Mouse (Mus musculus) embryonic fibroblast, embryonic 13.5 days (primary cell): Measurements from ENCODE around the gene 2010109A12Rik. TPM values are rescaled to one million over a fixed set of nuclear protein-coding genes. Genes with fewer than 3 reads are reported as not detected.

Experiments
- H3K27ac ChIP-seq: 2 replicates; pipeline ENCODE4 v1.5.1; 2012; ENCODE audit warnings: low read length, control low read depth, inconsistent platforms; ENCODE audit not compliant: insufficient read depth
- H3K4me1 ChIP-seq: 2 replicates; pipeline ENCODE4 v1.6.1; 2011; ENCODE audit warnings: low read length; ENCODE audit not compliant: control insufficient read depth, insufficient read depth
- H3K4me3 ChIP-seq: 2 replicates; pipeline ENCODE4 v1.5.1; 2011; ENCODE audit warnings: mild to moderate bottlenecking, control low read depth, low read length; ENCODE audit not compliant: insufficient read depth
- CTCF ChIP-seq: IDR thresholded peaks from 2 replicates; pipeline ENCODE4 v1.5.1; 2011; ENCODE audit warnings: mild to moderate bottlenecking, control low read depth, low read length, moderate library complexity, borderline replicate concordance; ENCODE audit not compliant: insufficient read depth
- POLR2A ChIP-seq: IDR thresholded peaks from 2 replicates; pipeline ENCODE4 v1.6.1; 2011; ENCODE audit warnings: low read depth, mild to moderate bottlenecking, control low read depth, low read length, moderate library complexity
- polyA plus RNA-seq: library from polyadenylated mRNA; stranded (reverse); fragments of >200 nt; gene quantifications from 2 replicates; pipeline ENCODE4 v1.2.4, GENCODE M21; 2011; ENCODE audit warnings: low read depth; ENCODE audit not compliant: missing spikeins, insufficient read length

2010109A12Rik gene
- polyA plus RNA-seq, 1 experiment: not detected

GRCm38 (mm10) chr5:93229527-93229926 is 23.2 kb downstream of the 2010109A12Rik start:
- Histone ChIP-seq H3K4me3 (no peak overlapping the region), H3K27ac (no peak overlapping the region), H3K4me1 (no peaks in the 10 kb centered on the region)
- no peak for TF ChIP-seq POLR2A
- TF ChIP-seq CTCF: no peak

DNA sequence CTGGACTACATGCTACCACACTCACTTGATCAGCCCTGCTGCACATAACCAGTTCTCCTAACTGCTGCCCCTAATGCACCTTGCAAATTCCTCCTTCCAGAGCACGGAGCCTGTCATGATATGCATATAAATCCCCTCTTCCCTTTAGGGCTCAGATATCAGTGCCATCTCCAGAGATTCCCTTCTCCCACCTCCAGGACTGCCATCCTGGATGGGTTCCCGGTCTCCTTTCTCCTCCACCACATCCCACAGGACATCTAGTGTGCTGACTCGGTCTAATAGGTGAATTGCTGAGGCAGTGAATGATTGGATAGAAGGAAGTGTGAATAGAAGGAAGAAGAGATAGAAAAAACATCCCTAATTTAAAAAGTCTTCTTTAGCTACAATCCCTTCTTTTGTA is 25.4 kb downstream of the 2010109A12Rik start:
- no peak overlapping the region for H3K27ac ChIP-seq
- no peaks in the 10 kb centered on the region for H3K4me1 ChIP-seq
- H3K4me3 ChIP-seq: no peak overlapping the region
- TF ChIP-seq CTCF (no peak), POLR2A (no peak)

GRCm38 (mm10) chr5:93232838-93233237 is 26.5 kb downstream of the 2010109A12Rik start:
- no peak overlapping the region for H3K4me3 ChIP-seq
- no peaks in the 10 kb centered on the region for H3K4me1 ChIP-seq
- no peak for TF ChIP-seq CTCF
- TF ChIP-seq POLR2A: no peak
- H3K27ac ChIP-seq: no peak overlapping the region

DNA sequence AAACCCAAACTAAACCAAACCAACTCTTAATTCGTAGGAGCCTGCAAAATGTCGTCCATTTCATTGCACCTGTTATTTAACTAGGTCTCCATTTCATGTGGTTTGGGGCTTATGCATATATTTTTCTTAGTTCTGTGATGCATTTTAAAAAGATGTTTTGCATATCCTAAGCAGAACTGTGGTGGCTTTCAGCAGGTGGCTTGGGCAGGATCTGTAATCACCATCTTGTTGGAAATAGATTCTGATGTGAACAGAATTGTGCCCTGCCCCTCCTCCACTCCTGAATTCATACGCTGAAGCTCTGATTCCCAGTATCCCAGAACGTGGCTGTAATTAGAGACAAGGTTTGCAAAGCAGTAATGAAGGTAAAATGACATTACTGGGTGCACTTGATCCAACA is 27.8 kb downstream of the 2010109A12Rik start:
- no peak for TF ChIP-seq CTCF
- TF ChIP-seq POLR2A: no peak
- Histone ChIP-seq H3K27ac (no peak overlapping the region), H3K4me1 (no peaks in the 10 kb centered on the region), H3K4me3 (no peak overlapping the region)

DNA sequence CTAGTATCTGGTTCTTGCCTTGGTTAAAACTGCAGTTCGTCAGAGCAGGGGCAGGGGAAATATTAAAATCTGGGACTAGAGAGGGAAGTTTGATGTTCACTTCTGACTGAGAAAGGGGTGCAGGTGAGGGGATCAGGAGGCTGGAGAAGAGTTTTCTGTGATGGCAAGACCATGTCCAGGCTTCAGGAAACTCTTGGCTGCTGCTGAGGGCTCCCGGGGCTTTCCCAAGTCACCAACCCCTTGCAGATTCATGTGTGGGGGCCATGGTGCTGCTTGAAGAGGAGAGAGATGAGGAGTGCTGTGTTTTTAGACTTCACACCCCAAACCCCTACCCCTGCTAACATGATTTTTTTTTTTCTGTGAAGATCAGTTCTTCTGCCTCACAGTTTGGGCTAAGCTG is 28.3 kb downstream of the 2010109A12Rik start:
- no peaks in the 10 kb centered on the region for H3K4me1 ChIP-seq
- H3K27ac ChIP-seq: no peak overlapping the region
- TF ChIP-seq CTCF (no peak), POLR2A (no peak)
- no peak overlapping the region for H3K4me3 ChIP-seq

- Histone ChIP-seq H3K4me3 (no peak overlapping the region), H3K4me1 (no peaks in the 10 kb centered on the region), H3K27ac (no peak overlapping the region)
- no peak for TF ChIP-seq CTCF
- TF ChIP-seq POLR2A: no peak
Observed at GRCm38 (mm10) chr5:93235888-93236287, 29.6 kb downstream of the 2010109A12Rik start.

DNA sequence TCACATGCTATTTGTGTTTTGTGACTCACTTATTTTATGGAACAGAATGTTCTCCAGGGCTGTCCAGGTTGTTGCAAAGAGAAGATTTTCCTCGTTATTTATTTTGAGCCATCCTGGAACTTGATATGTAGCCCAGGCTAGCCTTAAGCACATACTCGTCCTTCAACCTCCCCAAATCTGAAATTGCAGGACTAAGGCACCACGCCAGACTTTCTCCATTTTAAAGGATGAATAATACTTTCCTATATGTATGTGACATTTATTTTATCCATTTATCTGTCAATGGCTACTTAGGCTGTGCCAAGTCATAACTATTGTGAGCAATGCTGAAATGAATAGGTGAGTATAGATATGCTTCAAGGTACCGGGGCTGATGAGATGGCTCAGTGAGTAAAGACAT is 30.2 kb downstream of the 2010109A12Rik start:
- TF ChIP-seq CTCF (no peak), POLR2A (no peak)
- Histone ChIP-seq H3K4me1 (no peaks in the 10 kb centered on the region), H3K4me3 (no peak overlapping the region), H3K27ac (no peak overlapping the region)

DNA sequence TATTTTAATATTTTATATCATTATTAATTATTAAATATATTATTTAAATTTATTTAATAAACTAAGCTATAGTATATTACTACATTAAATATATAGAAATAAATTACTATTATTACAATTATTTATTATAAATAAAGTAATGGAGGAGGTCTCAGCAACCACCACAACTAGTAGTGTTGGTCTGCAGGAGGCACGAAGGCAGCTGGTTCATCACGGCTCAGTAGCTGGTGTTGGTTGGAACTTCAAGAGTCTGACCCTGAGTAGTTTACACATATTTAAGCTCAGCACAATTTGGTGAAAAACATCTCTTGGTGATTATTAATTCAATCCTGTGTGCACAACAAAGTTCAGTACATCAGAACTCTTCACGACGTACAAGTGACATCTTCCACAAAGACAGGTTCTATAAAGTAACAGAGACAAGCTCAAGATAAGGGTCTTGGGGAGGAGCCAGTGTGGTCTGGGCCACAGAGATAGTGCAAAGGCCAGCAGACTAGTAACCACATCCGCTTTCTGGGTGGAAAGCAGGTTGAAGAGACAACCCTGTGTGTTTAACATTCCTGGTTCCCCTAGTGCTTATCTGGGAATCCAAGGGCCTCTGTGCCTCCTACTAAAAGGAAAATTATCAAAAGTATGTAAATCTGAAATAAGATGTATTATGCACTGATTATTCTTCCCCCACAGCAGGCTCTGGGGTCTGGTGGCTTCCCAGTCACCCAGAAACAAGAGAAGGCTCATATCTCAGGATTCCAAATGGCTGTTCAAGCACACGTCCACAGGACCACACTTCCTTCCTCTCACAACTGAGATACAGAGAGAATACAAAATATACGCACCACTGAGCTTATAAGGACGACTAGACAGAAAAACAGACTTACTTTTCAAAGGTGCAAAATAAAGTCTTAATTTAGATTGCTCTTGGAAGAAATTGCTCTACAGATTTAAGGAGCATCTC is 33.5 kb downstream of the 2010109A12Rik start:
- TF ChIP-seq POLR2A: no peak
- no peak for TF ChIP-seq CTCF
- no peak overlapping the region for H3K4me3 ChIP-seq
- no peaks in the 10 kb centered on the region for H3K4me1 ChIP-seq
- H3K27ac ChIP-seq: no peak overlapping the region

DNA sequence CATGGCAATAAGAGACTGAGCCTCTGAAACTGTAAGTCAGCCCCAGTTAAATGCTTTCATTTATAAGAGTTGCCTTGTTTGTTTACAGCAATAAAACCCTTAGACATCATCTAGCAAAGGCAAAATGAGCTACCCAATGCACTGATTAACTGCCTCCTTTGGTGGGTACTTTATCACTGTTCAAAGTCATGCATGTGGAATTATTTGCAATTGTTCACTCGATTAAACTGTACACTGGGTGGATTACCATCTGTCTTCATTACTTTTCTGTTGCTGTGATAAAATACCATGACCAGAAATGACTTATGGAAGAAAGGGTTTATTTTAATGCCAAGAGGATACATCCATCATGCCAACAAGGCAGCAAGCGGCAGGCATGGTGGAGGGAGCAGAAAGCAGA is 39.0 kb downstream of the 2010109A12Rik start:
- Histone ChIP-seq H3K4me1 (no peaks in the 10 kb centered on the region), H3K27ac (no peak overlapping the region), H3K4me3 (no peak overlapping the region)
- no peak for TF ChIP-seq POLR2A
- no peak for TF ChIP-seq CTCF

DNA sequence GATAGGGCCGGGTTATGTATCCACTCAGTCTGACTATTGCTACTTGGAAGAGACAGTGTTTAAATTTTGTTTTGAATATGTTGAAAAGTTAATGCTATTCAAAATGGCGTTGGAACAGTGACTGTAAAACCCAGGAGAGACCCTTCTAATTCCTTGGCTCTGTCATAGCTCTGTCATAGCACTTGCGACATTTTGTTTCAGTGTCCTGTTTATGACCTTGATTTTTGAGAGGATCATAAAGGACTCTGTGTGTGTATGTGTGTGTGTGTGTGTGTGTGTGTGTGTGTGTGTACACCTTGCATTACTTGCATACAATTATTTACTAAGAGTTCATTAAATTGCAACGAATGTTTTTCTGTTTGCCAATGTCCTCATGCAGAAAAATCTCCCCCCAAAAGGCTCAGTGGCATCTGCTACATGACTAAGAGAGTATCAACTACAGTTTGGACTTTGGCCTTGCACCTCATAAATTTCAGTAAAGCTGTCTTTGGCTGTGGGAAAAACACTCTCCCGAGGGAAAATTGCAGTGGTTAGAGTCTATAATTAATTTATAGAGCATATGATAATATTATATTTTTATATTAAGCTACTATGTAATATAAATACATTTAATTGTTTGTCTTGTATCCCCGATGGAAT is 43.7 kb downstream of the 2010109A12Rik start:
- no peak overlapping the region for H3K4me3 ChIP-seq
- no peaks in the 10 kb centered on the region for H3K4me1 ChIP-seq
- no peak overlapping the region for H3K27ac ChIP-seq
- TF ChIP-seq POLR2A (no peak), CTCF (no peak)
